ENCODE assay signal across 8 mouse cellular contexts in genomic region chr6:6216120-6216506, GRCm38 (mm10). TPM values are rescaled to one million over a fixed set of nuclear protein-coding genes. Genes with fewer than 3 reads are reported as not detected.
DNase-seq lines count a peak whose midpoint lies in the region; ATAC-seq and TF ChIP-seq lines count a peak whose summit lies in the region.

No protein-coding gene starts in this region.

- no peaks in the 10 kb centered on the region for H3K9me3 ChIP-seq in heart, embryonic 13.5 days
- no peaks in the 10 kb centered on the region for H3K9me3 ChIP-seq in ES-Bruce4 (replicated peaks; ENCODE audit: control insufficient read depth, insufficient read depth, low read length, poor library complexity, severe bottlenecking)
- no peaks in the 10 kb centered on the region for H3K9me3 ChIP-seq in forebrain, embryonic 16.5 days (ENCODE audit: control insufficient read depth, low read length)
- no peaks in the 10 kb centered on the region for H3K9me3 ChIP-seq in liver, embryonic 16.5 days (replicated peaks; ENCODE audit: control insufficient read depth, low read length)

- peak overlapping the region; percentile 83; the same call in 1 of the 2 replicates for H3K27ac ChIP-seq in heart, embryonic 13.5 days (replicated peaks)
- no peak overlapping the region for H3K27ac ChIP-seq in ES-Bruce4 (ENCODE audit: insufficient read depth, low read length)
- H3K27ac ChIP-seq in forebrain, embryonic 16.5 days (ENCODE audit: low read length) = no peak overlapping the region
- H3K27ac ChIP-seq in liver, embryonic 16.5 days (ENCODE audit: low read length) = peak overlapping the region; percentile 77; the same call in 1 of the 2 replicates

- H3K36me3 ChIP-seq in heart, embryonic 13.5 days = no peaks in the 10 kb centered on the region
- no peaks in the 10 kb centered on the region for H3K36me3 ChIP-seq in ES-Bruce4 (ENCODE audit: control insufficient read depth, insufficient read depth, low read length, poor library complexity, severe bottlenecking)
- no peaks in the 10 kb centered on the region for H3K36me3 ChIP-seq in forebrain, embryonic 16.5 days (ENCODE audit: control insufficient read depth, insufficient read depth)
- no peaks in the 10 kb centered on the region for H3K36me3 ChIP-seq in liver, embryonic 16.5 days (ENCODE audit: control insufficient read depth, insufficient read depth)

- no peak for TF ChIP-seq CTCF in ES-Bruce4 (IDR thresholded peaks at IDR 0.05; ENCODE audit: low read depth, low read length)

- H3K4me1 ChIP-seq in heart, embryonic 13.5 days = peaks cover 45% of the 10 kb centered on the region
- H3K4me1 ChIP-seq in ES-Bruce4 (ENCODE audit: control insufficient read depth, insufficient read depth, low read length) = peaks cover 2% of the 10 kb centered on the region
- H3K4me1 ChIP-seq in forebrain, embryonic 16.5 days (replicated peaks; ENCODE audit: control insufficient read depth, insufficient read depth, low read length) = peaks cover 14% of the 10 kb centered on the region
- peaks cover 4% of the 10 kb centered on the region for H3K4me1 ChIP-seq in liver, embryonic 16.5 days (ENCODE audit: control insufficient read depth, low read depth, low read length)

- no peak for TF ChIP-seq POLR2A in ES-Bruce4 (IDR thresholded peaks at IDR 0.05; ENCODE audit: insufficient read depth, low read length)

- no peak for ATAC-seq in heart, embryonic 13.5 days (ENCODE audit: extremely low read depth, insufficient number of reproducible peaks, low FRiP score, low TSS enrichment)
- 0 out of 2 replicates have a peak, but pooled peaks have one; percentile 3 for ATAC-seq in forebrain, embryonic 16.5 days
- no peak for ATAC-seq in liver, embryonic 16.5 days (ENCODE audit: low read depth)
- no peak for ATAC-seq in frontal cortex, adult (ENCODE audit: low TSS enrichment)

- peak overlapping the region; percentile 84 for H3K4me2 ChIP-seq in heart, embryonic 13.5 days
- peak overlapping the region; percentile 93 for H3K4me2 ChIP-seq in forebrain, embryonic 16.5 days (ENCODE audit: low read length)
- H3K4me2 ChIP-seq in liver, embryonic 16.5 days (ENCODE audit: low read depth, low read length) = peak overlapping the region; percentile 72

- TF ChIP-seq EP300 in ES-Bruce4 (IDR thresholded peaks at IDR 0.05; ENCODE audit: insufficient read depth, low read depth, low read length) = no peak

- H3K9ac ChIP-seq in heart, embryonic 13.5 days = peak overlapping the region; percentile 87
- H3K9ac ChIP-seq in ES-Bruce4 (ENCODE audit: low read depth, poor library complexity, severe bottlenecking) = peak overlapping the region; percentile 96
- peak overlapping the region; percentile 64 for H3K9ac ChIP-seq in forebrain, embryonic 16.5 days (replicated peaks; ENCODE audit: low read depth, low read length)
- H3K9ac ChIP-seq in liver, embryonic 16.5 days (ENCODE audit: low read depth, low read length) = peak overlapping the region; percentile 74

- 40% methylated on average over 5 of the region's 5 CpGs for WGBS in heart, embryonic 13.5 days
- 33% methylated on average over 5 of the region's 5 CpGs for WGBS in forebrain, embryonic 16.5 days
- WGBS in liver, embryonic 16.5 days (ENCODE audit: insufficient replicate concordance) = 33% methylated on average over 5 of the region's 5 CpGs

- DNase-seq in heart, adult 9 months (ENCODE audit: low spot score in 2 of 2) = no peak
- no peak for DNase-seq in right cerebral cortex, adult 2 months (ENCODE audit: low spot score in 2 of 2)
- DNase-seq in c-Kit-positive CD71-positive TER-119-positive erythroid progenitor cells, embryonic 14.5 days (ENCODE audit: low spot score) = no peak

- H3K27me3 ChIP-seq in heart, embryonic 13.5 days (replicated peaks) = no peaks in the 10 kb centered on the region
- H3K27me3 ChIP-seq in ES-Bruce4 (ENCODE audit: control insufficient read depth, insufficient read depth, low read length, poor library complexity, severe bottlenecking) = no peaks in the 10 kb centered on the region
- no peaks in the 10 kb centered on the region for H3K27me3 ChIP-seq in forebrain, embryonic 16.5 days (replicated peaks; ENCODE audit: control insufficient read depth, insufficient read depth, low read length)
- H3K27me3 ChIP-seq in liver, embryonic 16.5 days (ENCODE audit: control insufficient read depth, insufficient read depth, low read depth, low read length) = no peaks in the 10 kb centered on the region

- peak overlapping the region; percentile 79 for H3K4me3 ChIP-seq in heart, embryonic 13.5 days
- H3K4me3 ChIP-seq in ES-Bruce4 (ENCODE audit: low read depth, low read length) = peak overlapping the region; percentile 93
- peak overlapping the region; percentile 67 for H3K4me3 ChIP-seq in forebrain, embryonic 16.5 days (replicated peaks; ENCODE audit: low read length)
- peak overlapping the region; percentile 72 for H3K4me3 ChIP-seq in liver, embryonic 16.5 days (ENCODE audit: low read depth, low read length)

RNA-seq across cellular contexts. Expression of gene Slc25a13, which starts 0.9 kb away (rescaled TPM):
- polyA plus RNA-seq in heart, embryonic 13.5 days (2015; fragmentation: Nextera tagmentation; extraction: Ambion mirVana) = 55.3 and 58.9 TPM in 2 replicates
- 89.0 and 89.8 TPM in 2 replicates for polyA plus RNA-seq in ES-Bruce4 (2011; ENCODE audit: insufficient read depth, insufficient read length, low read depth, missing spikeins)
- 7.9 and 10.2 TPM in 2 replicates for polyA plus RNA-seq in forebrain, embryonic 16.5 days (2015; fragmentation: Nextera tagmentation; extraction: Ambion mirVana)
- polyA plus RNA-seq in liver, embryonic 16.5 days (2015; fragmentation: Nextera tagmentation; extraction: Ambion mirVana) = 55.1 and 58.7 TPM in 2 replicates

Comparison
In these comparisons a context has a peak if more than half of its experiments do, and no peak if none do; other contexts are left out.
1. H3K27ac ChIP-seq: peak in heart, embryonic 13.5 days (single experiment) and liver, embryonic 16.5 days (single experiment); none in ES-Bruce4 (single experiment) and forebrain, embryonic 16.5 days (single experiment).
2. Peak in every context shown above with its lines, with median percentiles within 50 percentile points of each other: H3K4me2 ChIP-seq, H3K4me3 ChIP-seq and H3K9ac ChIP-seq.